Mouse (Mus musculus): ENCODE data around the gene Nfia. TPM values are rescaled to one million over a fixed set of nuclear protein-coding genes. Genes with fewer than 3 reads are reported as not detected.

The Nfia gene
- polyA plus RNA-seq, 1 experiment from 2014 or later: 42.0 TPM

DNA sequence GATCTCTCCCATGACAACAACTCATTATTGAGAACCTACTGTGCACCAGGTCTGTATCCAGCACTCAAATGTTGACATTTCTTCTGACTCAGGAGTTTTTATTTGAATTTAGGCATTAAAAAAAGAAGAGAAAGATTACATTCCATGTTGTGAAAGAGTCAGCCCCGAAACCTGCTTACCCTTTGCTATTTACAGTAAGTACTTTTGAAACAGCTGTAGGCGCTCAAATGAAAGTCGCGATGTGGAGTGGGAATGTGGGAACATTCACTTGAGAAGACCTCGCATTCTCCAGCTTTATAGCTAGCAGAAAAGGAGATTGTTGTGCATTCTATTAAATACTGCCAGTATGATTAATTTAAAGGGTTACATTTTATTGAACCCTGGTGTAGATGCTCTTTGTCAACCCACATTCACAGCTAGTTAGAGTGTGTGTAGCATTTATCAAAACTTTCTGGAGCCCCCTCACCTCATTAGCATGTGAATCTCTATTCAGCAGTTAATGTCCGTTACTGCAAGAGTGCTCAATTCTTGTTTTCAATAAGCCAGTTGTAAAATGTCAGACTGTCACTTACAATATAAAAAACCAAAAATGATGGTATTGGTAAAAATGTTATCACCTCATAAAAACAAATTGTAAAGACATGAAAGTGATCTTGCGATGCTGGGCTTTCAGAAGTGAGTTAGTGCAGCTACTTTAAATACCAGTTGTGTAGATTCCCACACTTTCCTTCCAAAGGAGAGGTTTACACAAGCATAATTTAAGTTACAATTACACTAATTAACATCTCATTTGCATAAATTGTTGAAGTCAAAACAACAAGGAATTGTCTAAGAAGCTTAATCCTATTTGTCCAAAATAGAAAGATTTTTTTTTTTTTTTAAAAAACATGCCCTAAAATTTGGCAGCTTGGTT lies 33.6 kb downstream of the Nfia start:
- Histone ChIP-seq H3K36me3 (peaks cover 22% of the 10 kb centered on the region), H3K4me2 (no peak overlapping the region), H3K9me3 (replicated peaks) (no peaks in the 10 kb centered on the region), H3K27me3 (replicated peaks) (no peaks in the 10 kb centered on the region), H3K4me3 (no peak overlapping the region), H3K4me1 (replicated peaks) (peaks cover 24% of the 10 kb centered on the region), H3K27ac (ENCODE audit: poor library complexity, severe bottlenecking) (no peak overlapping the region), H3K9ac (no peak overlapping the region)
- no peak for ATAC-seq (ENCODE audit: insufficient number of reproducible peaks, low FRiP score)
- WGBS: 75% methylated on average over 7 of the region's 7 CpGs

DNA sequence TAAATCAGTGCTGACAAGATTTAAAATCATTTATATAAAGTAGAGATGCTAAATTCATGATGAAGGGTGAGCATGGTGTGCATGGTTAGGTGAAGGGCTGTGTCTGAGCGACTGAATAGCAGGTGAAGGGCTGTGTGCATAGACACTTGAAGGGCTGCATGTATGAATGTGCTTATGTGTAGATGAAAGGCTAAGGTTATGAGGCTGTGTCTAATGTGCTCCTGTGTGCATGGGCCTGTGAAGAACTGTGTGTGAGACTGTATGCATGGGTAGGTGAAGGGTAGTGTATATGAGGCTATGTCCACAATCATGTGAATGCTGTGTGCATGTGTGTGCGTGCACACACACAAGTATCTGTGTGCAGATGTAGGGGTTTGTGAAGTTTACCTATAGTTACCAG lies 34.4 kb downstream of the Nfia start:
- Histone ChIP-seq H3K4me1 (replicated peaks) (peaks cover 24% of the 10 kb centered on the region), H3K9me3 (replicated peaks) (no peaks in the 10 kb centered on the region), H3K4me2 (no peak overlapping the region), H3K4me3 (no peak overlapping the region), H3K9ac (no peak overlapping the region), H3K36me3 (peaks cover 16% of the 10 kb centered on the region), H3K27ac (ENCODE audit: poor library complexity, severe bottlenecking) (no peak overlapping the region), H3K27me3 (replicated peaks) (no peaks in the 10 kb centered on the region)
- no peak for ATAC-seq (ENCODE audit: insufficient number of reproducible peaks, low FRiP score)
- WGBS: 87% methylated on average over 2 of the region's 2 CpGs

DNA sequence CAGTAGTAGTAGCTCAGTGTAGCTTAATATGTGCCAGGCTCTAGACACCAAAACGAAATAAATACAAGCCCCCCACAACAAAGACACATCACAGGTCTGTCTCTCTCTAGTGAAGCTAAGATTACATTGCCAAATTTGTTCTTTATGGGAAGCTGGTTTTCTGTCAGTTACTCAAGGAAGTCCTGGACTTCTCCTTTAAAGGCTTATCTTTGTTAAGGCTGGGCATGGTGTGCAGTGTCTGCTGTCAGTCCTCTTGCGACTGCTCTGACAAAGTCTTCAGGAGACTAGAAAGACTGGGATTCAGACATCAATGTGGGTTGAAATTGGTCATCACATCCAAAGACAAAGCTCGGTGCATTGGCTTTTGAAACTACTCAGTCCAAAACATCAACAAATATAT lies 36.4 kb downstream of the Nfia start:
- ATAC-seq (ENCODE audit: insufficient number of reproducible peaks, low FRiP score): no peak
- peaks cover 26% of the 10 kb centered on the region for H3K4me1 ChIP-seq (replicated peaks)

DNA sequence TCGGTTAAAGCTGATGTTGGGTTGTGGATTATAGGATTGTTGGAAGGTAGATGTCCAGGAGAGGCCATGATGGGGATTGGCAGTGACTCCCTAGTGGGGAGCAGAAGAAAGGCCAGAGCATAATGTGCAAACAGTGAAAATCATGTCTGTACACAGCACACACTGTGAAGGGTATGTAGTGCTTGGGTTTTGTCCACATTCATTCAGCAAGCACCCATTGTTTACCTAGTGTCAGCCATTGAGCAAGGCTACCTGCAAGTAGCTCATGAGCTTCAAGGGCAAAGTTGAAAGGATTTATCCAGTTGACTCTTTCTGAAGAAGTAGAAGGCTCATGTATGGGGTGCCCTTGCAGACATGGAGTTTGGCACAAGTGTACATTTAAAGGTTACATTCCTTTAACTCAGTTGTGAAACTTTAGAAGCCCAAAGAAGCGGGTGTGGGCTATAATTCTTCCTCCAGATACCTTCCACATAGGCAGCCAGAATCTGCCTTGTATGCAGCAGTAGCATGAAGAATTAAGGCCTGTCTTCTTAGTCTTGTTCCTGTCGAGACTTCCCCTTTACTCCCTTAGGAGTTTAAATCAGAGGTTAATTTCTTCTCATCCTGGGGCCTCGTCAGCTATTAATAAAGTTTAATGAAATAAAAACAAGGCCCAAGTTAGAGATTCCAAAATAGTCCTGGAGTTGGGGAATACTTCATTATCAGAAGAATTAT lies 37.2 kb downstream of the Nfia start:
- Histone ChIP-seq H3K4me1 (replicated peaks) (peaks cover 32% of the 10 kb centered on the region), H3K27ac (ENCODE audit: poor library complexity, severe bottlenecking) (no peak overlapping the region), H3K4me3 (no peak overlapping the region), H3K9ac (no peak overlapping the region), H3K9me3 (replicated peaks) (no peaks in the 10 kb centered on the region), H3K27me3 (replicated peaks) (no peaks in the 10 kb centered on the region), H3K4me2 (no peak overlapping the region), H3K36me3 (peaks cover 7% of the 10 kb centered on the region; the same call in 1 of the 2 replicates)
- no peak for ATAC-seq (ENCODE audit: insufficient number of reproducible peaks, low FRiP score)
- 80% methylated on average over 4 of the region's 4 CpGs for WGBS

More for the DNA sequence above, 36.4 kb downstream of the Nfia start:
- H3K27ac ChIP-seq (ENCODE audit: poor library complexity, severe bottlenecking): no peak overlapping the region
- no peak overlapping the region for H3K4me3 ChIP-seq
- H3K9me3 ChIP-seq (replicated peaks): no peaks in the 10 kb centered on the region
- H3K27me3 ChIP-seq (replicated peaks): no peaks in the 10 kb centered on the region
- no peak overlapping the region for H3K9ac ChIP-seq
- 63% methylated on average over 3 of the region's 3 CpGs for WGBS
- no peak overlapping the region for H3K4me2 ChIP-seq
- H3K36me3 ChIP-seq: peaks cover 7% of the 10 kb centered on the region; the same call in 1 of the 2 replicates

DNA sequence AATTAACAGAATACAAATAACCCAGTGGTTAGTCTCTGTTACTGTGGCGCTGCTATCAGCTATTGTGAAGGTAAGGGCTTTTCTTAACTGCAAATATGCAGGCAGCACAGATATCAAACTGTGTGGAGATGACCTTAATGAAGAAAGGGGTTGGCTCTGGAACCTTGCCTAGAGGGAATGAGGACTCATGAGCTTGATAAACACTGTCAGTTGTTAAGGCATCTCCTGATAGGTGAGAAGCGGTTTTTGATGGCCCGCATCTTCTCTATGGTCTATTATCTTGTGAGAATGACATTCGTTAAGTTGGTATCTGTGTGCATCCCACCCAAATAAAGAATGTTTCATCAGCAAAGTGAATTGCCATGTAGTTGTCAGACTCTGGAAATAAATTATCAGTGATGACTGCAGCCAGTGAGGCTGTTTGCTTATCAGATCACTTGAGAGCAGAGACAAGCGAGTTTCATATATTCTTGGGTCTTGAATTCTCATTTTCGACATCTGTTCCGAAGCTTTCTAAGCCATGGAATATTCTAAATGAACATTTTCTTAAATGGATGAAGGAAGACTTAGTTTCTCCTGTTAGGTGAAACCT lies 37.9 kb downstream of the Nfia start:
- H3K4me2 ChIP-seq: no peak overlapping the region
- H3K9ac ChIP-seq: no peak overlapping the region
- peaks cover 7% of the 10 kb centered on the region; the same call in 1 of the 2 replicates for H3K36me3 ChIP-seq
- peaks cover 29% of the 10 kb centered on the region for H3K4me1 ChIP-seq (replicated peaks)
- 0 out of 2 replicates have a peak overlapping the region, but pooled peaks have one; percentile 1 for H3K27ac ChIP-seq (ENCODE audit: poor library complexity, severe bottlenecking)
- no peaks in the 10 kb centered on the region for H3K9me3 ChIP-seq (replicated peaks)
- no peak overlapping the region for H3K4me3 ChIP-seq
- no peak for ATAC-seq (ENCODE audit: insufficient number of reproducible peaks, low FRiP score)
- no peaks in the 10 kb centered on the region for H3K27me3 ChIP-seq (replicated peaks)
- 61% methylated on average over 7 of the region's 7 CpGs for WGBS

DNA sequence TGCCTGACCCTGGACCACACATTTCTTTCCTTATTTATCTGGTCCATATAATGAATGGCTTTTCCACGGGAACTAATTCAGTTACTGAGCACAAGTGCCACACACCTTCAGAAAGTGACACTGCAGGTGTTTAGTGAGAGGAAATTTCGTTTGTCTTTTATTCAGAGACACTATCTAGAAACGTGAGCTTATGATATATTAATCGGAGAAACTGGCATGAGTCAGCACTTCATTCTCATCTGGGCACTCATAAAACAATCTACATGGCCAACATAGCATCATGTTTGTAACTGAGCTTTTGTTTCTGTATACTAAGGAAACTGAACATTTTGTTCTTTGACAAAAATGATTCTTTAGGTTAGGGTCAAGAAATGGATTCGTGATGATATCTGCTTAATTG lies 40.5 kb downstream of the Nfia start:
- Histone ChIP-seq H3K27ac (ENCODE audit: poor library complexity, severe bottlenecking) (no peak overlapping the region), H3K4me1 (replicated peaks) (peaks cover 37% of the 10 kb centered on the region), H3K36me3 (peaks cover 4% of the 10 kb centered on the region; the same call in 1 of the 2 replicates), H3K9ac (no peak overlapping the region), H3K4me3 (no peak overlapping the region), H3K27me3 (replicated peaks) (no peaks in the 10 kb centered on the region), H3K4me2 (no peak overlapping the region), H3K9me3 (replicated peaks) (no peaks in the 10 kb centered on the region)
- WGBS: 74% methylated on average over 5 of the region's 5 CpGs
- ATAC-seq (ENCODE audit: insufficient number of reproducible peaks, low FRiP score): no peak

DNA sequence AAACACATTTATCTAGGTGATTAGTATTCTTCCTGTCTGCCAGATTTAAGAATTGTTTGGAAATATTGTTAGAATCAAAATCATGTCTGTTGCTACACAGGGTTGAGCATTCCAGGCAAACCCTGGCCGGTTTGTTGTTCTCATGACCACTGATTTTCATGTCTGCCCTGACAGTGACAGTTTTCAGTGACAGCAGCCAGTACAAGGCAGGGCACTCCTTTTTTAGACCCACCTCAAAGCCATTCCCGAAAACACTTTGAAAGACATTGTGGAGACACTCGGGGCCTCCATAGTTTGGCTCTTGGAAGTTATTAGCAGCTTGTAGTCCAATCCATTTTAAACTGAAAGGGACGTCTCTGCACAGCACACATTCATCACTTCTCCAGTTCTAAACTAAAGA lies 41.5 kb downstream of the Nfia start:
- Histone ChIP-seq H3K27ac (ENCODE audit: poor library complexity, severe bottlenecking) (peak overlapping the region; percentile 80), H3K9ac (no peak overlapping the region), H3K4me3 (no peak overlapping the region), H3K4me2 (peak overlapping the region; percentile 29), H3K36me3 (peaks cover 4% of the 10 kb centered on the region; the same call in 1 of the 2 replicates), H3K27me3 (replicated peaks) (no peaks in the 10 kb centered on the region), H3K4me1 (replicated peaks) (peaks cover 41% of the 10 kb centered on the region), H3K9me3 (replicated peaks) (no peaks in the 10 kb centered on the region)
- 31% methylated on average over 4 of the region's 4 CpGs for WGBS
- ATAC-seq (ENCODE audit: insufficient number of reproducible peaks, low FRiP score): no peak

DNA sequence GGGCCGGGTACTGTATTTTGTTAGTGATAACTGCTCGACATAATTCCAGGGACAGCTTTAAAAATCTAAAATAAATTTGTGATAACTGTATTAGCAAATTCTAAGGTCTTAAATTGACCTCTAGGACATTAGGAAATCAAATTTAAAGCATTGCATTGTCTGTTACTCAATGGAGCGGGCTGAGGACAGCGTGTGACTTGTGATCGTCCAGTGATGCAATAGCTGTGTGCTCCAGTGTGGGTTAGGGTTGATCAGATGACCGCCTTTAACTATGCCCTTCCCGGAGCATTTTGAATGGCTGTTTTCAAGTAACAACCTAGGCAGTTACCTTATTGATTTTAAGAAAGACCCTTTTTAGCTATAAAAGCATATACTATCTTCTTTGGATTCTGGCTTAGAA lies 42.0 kb downstream of the Nfia start:
- ATAC-seq (ENCODE audit: insufficient number of reproducible peaks, low FRiP score): no peak
- H3K4me2 ChIP-seq: no peak overlapping the region

DNA sequence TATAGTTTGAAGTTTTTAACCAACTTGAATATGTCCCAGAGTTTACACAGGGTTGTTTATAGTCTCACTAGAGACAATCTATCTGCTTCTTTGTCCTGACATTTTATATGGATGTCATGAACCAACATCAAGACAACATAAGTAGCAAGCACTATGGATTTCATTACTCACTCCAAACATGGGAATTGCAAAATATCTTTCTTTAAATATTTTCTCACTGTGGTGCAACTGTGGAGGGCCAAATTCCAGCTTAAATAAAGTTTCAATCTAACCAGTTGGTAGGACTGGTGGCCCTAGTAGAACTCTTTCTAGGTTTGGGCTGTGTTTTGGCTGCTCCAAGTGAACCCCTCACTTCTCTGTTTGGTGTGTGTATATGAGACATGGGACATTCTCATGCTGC lies 43.5 kb downstream of the Nfia start:
- H3K9ac ChIP-seq: no peak overlapping the region
- no peaks in the 10 kb centered on the region for H3K27me3 ChIP-seq (replicated peaks)
- H3K4me1 ChIP-seq (replicated peaks): peaks cover 36% of the 10 kb centered on the region
- no peaks in the 10 kb centered on the region for H3K36me3 ChIP-seq
- no peak overlapping the region for H3K4me2 ChIP-seq
- H3K27ac ChIP-seq (ENCODE audit: poor library complexity, severe bottlenecking): no peak overlapping the region
- H3K9me3 ChIP-seq (replicated peaks): no peaks in the 10 kb centered on the region
- no peak overlapping the region for H3K4me3 ChIP-seq
- no peak for ATAC-seq (ENCODE audit: insufficient number of reproducible peaks, low FRiP score)

More for the DNA sequence above, 42.0 kb downstream of the Nfia start:
- Histone ChIP-seq H3K36me3 (0 out of 2 replicates have a peak, but pooled peaks cover under 1% of the 10 kb centered on the region), H3K4me3 (no peak overlapping the region), H3K9ac (no peak overlapping the region), H3K9me3 (replicated peaks) (no peaks in the 10 kb centered on the region), H3K4me1 (replicated peaks) (peaks cover 41% of the 10 kb centered on the region), H3K27ac (ENCODE audit: poor library complexity, severe bottlenecking) (peak overlapping the region; percentile 80), H3K27me3 (replicated peaks) (no peaks in the 10 kb centered on the region)
- 73% methylated on average over 7 of the region's 7 CpGs for WGBS

DNA sequence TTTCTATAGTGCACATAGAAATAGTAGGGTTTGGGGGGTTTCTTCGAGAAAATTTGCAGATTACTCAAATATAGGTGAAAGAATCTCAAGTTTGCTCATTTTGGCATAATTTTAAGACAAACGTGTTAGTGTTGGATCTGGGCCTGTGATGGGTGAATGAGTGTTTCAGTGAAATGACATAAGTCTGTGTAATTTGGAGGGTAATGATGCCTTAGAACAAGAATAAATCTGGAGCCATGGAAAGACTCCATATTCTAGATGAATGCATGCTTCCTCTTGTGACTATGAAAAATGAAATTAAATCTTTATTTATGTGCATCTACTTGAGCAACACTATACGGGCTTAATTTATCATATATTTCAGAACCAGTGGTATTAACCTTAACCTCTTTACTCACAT lies 44.2 kb downstream of the Nfia start:
- 75% methylated on average over 3 of the region's 3 CpGs for WGBS
- H3K9me3 ChIP-seq (replicated peaks): no peaks in the 10 kb centered on the region
- no peaks in the 10 kb centered on the region for H3K36me3 ChIP-seq
- H3K4me3 ChIP-seq: no peak overlapping the region
- no peak for ATAC-seq (ENCODE audit: insufficient number of reproducible peaks, low FRiP score)
- no peak overlapping the region for H3K9ac ChIP-seq
- H3K27me3 ChIP-seq (replicated peaks): no peaks in the 10 kb centered on the region
- peaks cover 37% of the 10 kb centered on the region for H3K4me1 ChIP-seq (replicated peaks)
- H3K4me2 ChIP-seq: no peak overlapping the region
- no peak overlapping the region for H3K27ac ChIP-seq (ENCODE audit: poor library complexity, severe bottlenecking)

DNA sequence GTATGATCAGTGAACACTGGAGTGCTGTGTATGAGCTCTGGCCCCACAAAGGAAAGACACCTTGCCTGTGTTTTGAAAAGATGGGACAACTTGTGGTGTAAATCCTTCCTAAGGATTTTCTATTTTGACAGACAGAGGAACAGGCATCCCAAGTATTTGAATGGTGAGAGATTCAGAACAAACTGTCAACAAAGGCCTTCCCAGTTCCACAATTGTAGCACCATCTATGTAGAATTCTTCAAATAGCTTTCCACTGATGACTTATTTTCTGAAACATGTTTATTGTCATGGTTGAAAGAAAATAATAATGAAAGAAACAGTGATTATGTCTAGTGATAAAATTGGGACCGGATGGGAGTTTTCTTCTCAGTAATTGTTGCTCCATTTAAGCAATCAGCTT lies 45.2 kb downstream of the Nfia start:
- 60% methylated on average over 1 of the region's 1 CpGs for WGBS
- H3K4me1 ChIP-seq (replicated peaks): peaks cover 37% of the 10 kb centered on the region
- H3K4me2 ChIP-seq: no peak overlapping the region

More for the DNA sequence above, 45.2 kb downstream of the Nfia start:
- H3K27ac ChIP-seq (ENCODE audit: poor library complexity, severe bottlenecking): no peak overlapping the region
- no peak overlapping the region for H3K4me3 ChIP-seq
- H3K36me3 ChIP-seq: 0 out of 2 replicates have a peak, but pooled peaks cover 2% of the 10 kb centered on the region
- no peak overlapping the region for H3K9ac ChIP-seq
- H3K27me3 ChIP-seq (replicated peaks): no peaks in the 10 kb centered on the region
- H3K9me3 ChIP-seq (replicated peaks): no peaks in the 10 kb centered on the region
- ATAC-seq (ENCODE audit: insufficient number of reproducible peaks, low FRiP score): no peak

All from heart, embryonic 12.5 days (tissue).